Mouse (Mus musculus): ENCODE measurements around the gene Olfr281.
"Not testable (repeated sequence)": the region's sequence is repeated elsewhere in the genome, so short reads cannot be mapped to it uniquely, and the experiment has no call there.

Olfr281 gene

GRCm38 (mm10) chr15:98452288-98452687 is at the start of gene Olfr281:
TSS of gene Olfr281 (plus strand) at chr15:98452588.
- no peak for DNase-seq

GRCm38 (mm10) chr15:98408406-98409060 is 43.9 kb upstream of the Olfr281 start:
- DNase-seq, result no peak

GRCm38 (mm10) chr15:98409635-98410034 is 42.8 kb upstream of the Olfr281 start:
- DNase-seq, result no peak

- no peak for DNase-seq
Observed at GRCm38 (mm10) chr15:98410249-98410648, 42.1 kb upstream of the Olfr281 start.

GRCm38 (mm10) chr15:98415996-98416395 is 36.4 kb upstream of the Olfr281 start:
- DNase-seq, result no peak

GRCm38 (mm10) chr15:98416802-98417201 is 35.6 kb upstream of the Olfr281 start:
- DNase-seq, result not testable (repeated sequence)

GRCm38 (mm10) chr15:98417285-98417684 is 35.1 kb upstream of the Olfr281 start:
- DNase-seq, result not testable (repeated sequence)

GRCm38 (mm10) chr15:98418096-98418495 is 34.3 kb upstream of the Olfr281 start:
- no peak for DNase-seq

- no peak for DNase-seq
Observed at GRCm38 (mm10) chr15:98420897-98421296, 31.5 kb upstream of the Olfr281 start.

GRCm38 (mm10) chr15:98424326-98424725 is 28.1 kb upstream of the Olfr281 start:
- DNase-seq, result no peak

- DNase-seq, result no peak
Observed at GRCm38 (mm10) chr15:98424753-98425152, 27.6 kb upstream of the Olfr281 start.

GRCm38 (mm10) chr15:98425188-98425587 is 27.2 kb upstream of the Olfr281 start:
- DNase-seq, result no peak

- not testable (repeated sequence) for DNase-seq
Observed at GRCm38 (mm10) chr15:98430925-98431324, 21.5 kb upstream of the Olfr281 start, which contains the start of gene Olfr282. TSS of gene Olfr282 (plus strand) at chr15:98431225.

GRCm38 (mm10) chr15:98444561-98444960 is 7.8 kb upstream of the Olfr281 start:
- DNase-seq, result no peak

- DNase-seq, result no peak
Observed at GRCm38 (mm10) chr15:98448521-98448920, 3.9 kb upstream of the Olfr281 start.

- no peak for DNase-seq
Observed at GRCm38 (mm10) chr15:98469596-98469995, 17.2 kb downstream of the Olfr281 start, which contains the start of gene OR5BS1P. TSS of gene OR5BS1P (plus strand) at chr15:98469896.

- no peak for DNase-seq
Observed at GRCm38 (mm10) chr15:98471539-98471938, 19.2 kb downstream of the Olfr281 start.

- no peak for DNase-seq
Observed at GRCm38 (mm10) chr15:98474958-98475357, 22.6 kb downstream of the Olfr281 start.

- DNase-seq, result peak in 1 of 2 experiments; percentile 14
Observed at GRCm38 (mm10) chr15:98475382-98475781, 23.0 kb downstream of the Olfr281 start.

GRCm38 (mm10) chr15:98476281-98476680 is 23.9 kb downstream of the Olfr281 start:
- DNase-seq, result no peak

- DNase-seq, result no peak
Observed at GRCm38 (mm10) chr15:98479568-98480102, 27.2 kb downstream of the Olfr281 start.

- no peak for DNase-seq
Observed at GRCm38 (mm10) chr15:98482701-98483100, 30.3 kb downstream of the Olfr281 start, which contains the start of gene Lalba. TSS of gene Lalba (minus strand) at chr15:98482721.

- no peak for DNase-seq
Observed at GRCm38 (mm10) chr15:98483907-98484886, 31.8 kb downstream of the Olfr281 start.

Measured in thymus, adult 18-20 months (tissue).